Mouse (Mus musculus) retina, postnatal 7 days (tissue): Measurements from ENCODE around the gene Arfgef2.

Experiments
- DNase-seq: peaks from one replicate; pipeline ENCODE4 v3.0.0-alpha.2; 2012; ENCODE audit warnings: low read depth, low spot score

Arfgef2 gene

DNA sequence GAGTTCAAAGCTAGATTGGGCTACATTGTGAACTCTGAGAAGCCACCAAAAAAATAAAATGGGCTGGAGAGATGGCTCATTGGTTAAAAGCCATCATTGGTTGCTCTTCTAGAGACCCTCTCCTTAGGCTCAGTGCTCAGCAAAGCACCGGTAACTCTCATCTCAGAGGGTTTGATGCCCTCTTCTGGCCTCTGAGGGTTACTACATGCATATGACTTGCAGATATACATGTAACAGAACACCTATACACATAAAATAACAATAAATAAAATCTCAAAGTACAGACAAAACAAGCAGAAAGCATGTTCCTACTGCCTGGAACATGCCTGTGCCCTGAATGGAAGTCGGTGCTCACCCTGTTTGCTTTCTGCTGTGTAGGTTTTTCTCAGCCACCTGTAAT lies 51.7 kb downstream of the Arfgef2 start:
- DNase-seq: peak; percentile 2

DNA sequence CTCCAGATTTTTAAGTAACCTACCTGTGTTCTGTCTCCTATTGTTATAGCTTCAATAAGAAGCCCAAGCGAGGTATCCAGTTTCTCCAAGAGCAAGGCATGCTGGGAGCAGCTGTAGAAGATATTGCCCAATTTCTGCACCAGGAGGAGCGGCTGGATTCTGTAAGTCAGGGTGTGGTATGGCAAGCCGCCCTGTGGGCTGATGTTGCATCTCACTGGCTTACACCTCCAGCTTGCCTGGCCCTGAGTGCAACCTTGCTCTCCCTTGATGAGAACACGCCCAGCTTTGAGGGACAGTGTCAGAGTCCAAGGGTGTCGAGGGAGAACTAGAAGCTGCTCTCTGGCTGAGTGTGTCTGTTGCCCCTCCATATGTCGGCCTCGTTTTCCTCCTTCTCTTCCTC lies 53.8 kb downstream of the Arfgef2 start:
- DNase-seq: no peak

DNA sequence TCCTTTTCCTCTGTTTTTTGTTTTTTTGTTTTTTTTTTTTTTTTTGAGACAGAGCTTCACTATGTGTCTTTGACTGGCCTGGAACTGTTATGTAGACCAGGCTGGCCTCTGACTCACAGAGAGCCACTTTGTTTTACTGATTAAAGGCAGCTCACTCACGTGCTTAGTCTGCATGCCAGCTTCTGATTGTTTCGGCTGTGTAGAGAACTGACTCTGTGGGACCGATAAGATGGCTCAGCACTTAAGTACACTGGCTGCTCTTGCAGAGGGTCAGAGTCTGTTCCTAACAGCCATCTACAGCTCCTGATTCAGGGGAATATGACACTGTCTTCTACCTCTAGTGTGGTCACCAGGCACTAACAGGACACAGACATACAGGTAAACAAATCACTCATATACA lies 57.1 kb downstream of the Arfgef2 start:
- DNase-seq: no peak

DNA sequence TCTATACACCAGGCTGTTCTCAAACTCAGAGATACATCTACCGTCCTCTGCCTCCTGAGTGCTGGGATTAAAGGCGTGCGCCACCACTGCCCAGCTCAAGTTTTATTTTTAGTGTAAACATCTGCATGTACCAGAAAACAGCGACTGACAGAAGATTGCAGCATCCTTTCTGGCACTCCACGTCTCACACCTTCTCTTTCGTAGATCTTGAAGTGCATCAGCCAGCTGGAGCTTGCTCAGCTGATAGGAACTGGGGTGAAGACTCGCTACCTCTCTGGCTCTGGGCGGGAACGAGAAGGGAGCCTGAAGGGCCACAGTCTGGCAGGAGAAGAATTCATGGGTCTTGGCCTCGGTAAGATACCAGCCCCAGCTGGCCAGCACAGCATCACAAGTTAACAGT lies 60.1 kb downstream of the Arfgef2 start:
- DNase-seq: no peak

DNA sequence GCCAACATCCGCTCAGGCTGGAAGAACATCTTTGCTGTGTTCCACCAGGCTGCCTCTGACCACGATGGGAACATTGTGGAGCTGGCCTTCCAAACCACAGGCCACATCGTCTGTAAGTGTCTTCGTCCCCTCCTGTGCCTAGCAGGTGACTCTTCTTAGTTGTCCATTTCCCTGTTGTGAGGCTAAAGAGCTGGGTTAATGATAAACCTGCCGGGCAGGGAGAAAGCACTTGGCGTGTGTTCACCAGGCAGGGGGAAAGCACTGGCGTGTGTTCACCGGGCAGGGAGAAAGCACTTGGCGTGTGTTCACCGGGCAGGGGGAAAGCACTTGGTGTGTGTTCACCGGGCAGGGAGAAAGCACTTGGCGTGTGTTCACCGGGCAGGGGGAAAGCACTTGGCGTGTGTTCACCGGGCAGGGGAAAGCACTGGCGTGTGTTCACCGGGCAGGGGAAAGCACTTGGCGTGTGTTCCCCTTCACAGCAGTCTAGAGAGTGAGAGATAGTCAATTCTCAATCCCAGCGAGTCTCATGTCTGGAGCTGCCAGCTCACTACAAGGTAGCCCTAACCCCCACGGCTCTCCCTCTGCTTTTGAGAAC lies 65.0 kb downstream of the Arfgef2 start:
- no peak for DNase-seq

DNA sequence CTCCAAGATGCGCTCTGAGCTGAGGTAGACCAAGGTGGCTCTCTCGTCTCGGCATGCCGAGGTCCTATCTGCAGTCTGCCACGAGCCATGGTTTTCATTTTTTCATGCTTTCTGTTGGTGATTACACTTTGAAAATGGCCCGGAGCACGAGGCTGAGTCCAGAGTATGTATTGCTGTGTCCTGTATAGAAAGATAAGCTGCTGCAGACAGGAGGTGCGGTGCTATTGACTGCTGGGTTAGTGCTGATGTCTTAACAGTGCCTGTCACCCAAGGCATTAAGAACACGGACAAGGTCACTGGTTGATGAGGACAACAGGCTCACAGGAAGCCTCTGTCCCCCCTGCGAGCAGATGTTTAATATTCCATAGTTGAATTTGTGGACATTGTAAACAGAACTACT lies 65.5 kb downstream of the Arfgef2 start:
- DNase-seq: no peak

DNA sequence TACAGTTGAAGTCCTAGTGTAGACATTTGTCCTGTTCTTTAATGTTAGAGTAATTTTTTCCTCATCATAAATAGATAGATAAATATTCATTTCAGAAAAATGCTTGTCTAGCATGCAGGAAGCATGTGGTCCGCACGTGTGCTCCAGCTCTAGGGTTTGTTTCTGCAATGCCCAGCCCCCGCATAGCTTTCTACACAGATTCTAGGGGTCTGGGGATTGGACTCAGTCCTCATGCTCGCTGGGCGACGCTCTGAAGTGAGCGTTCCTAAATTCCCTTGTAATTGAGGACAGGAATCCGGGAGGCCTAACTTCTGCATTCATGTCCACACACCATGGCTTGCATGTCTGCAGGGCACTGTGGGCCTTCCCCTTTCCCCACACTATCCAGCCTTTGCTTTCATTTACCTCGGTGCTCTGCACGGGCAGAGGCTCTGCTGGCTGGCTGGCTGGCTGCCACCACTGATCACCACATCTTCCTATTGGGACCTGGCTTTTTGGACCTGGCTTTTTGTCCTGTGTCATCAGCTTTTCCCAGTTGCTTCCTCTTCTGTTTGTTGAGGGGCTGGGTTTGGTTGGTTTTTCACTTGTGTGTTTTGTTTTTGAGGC lies 69.4 kb downstream of the Arfgef2 start:
- no peak for DNase-seq

DNA sequence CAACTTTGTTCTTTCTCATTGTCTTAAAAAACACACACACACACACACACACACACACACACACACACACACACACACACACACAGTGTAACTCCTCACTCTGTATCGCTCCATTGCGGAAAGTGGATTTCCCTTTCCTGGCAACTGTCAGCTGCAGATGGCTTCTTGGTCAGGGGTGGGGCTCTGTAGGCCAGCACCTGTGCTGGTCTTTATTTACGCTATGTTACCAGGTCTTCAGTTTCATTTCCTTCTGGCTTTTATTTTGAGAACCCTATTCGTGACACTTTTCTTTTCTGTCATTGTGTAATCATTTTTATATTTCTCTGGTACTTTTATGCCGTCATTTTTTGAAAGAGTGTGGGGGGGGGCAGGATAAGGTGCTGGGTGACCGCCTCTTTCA lies 70.2 kb downstream of the Arfgef2 start:
- DNase-seq: no peak

DNA sequence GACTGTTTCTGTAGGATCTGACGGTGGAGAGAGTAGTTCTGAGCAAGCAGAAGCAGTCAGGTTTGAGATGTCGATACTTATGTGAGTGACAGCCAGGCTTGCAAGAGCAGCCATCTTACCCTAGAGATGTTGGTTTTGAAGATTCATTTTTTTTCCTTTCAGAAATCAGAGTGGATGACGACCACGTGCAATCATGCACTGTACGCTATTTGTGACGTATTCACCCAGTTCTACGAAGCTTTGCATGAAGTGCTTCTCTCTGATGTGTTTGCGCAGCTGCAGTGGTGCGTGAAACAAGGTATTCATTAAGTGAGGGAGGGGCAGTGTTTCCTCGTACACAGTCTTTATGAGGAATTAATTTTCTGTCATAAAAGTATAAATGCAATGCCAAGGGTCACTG lies 70.9 kb downstream of the Arfgef2 start:
- no peak for DNase-seq

DNA sequence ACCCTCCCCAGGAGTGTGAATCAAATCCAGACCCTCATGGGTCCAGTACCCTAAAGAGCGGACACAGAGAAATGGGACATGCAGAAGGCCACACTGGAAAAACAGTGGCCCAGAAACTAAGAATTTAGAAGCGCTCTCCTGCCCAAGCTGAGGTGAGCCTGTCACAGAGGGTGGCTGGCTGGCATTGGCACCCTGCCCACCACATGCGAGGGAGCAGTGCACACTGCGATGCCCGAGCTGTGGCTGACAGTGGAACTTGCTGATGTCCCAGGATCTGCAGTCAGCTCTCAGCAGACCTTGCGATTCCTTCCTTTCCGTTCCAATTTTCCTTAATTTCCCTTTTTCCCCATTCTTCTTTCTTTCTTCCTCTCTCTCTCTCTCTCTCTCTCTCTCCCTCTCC lies 79.7 kb downstream of the Arfgef2 start:
- no peak for DNase-seq

DNA sequence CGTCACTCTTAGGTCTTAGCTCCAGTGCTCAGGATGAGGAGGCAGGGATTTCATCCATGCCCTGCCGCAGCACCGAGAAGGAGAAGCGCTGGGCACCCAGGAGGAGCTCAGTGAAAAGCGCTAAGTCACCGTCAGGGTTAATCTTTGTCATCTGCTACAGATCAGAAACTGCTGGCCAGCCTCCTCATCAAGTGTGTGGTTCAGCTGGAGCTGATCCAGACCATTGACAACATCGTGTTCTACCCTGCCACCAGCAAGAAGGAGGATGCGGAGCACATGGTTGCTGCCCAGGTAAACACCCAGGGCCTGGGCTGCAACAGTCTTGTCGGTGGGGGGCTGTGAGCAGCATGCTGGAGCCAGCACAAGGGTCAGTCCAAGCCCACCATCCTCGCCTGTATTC lies 80.2 kb downstream of the Arfgef2 start:
- DNase-seq: no peak

DNA sequence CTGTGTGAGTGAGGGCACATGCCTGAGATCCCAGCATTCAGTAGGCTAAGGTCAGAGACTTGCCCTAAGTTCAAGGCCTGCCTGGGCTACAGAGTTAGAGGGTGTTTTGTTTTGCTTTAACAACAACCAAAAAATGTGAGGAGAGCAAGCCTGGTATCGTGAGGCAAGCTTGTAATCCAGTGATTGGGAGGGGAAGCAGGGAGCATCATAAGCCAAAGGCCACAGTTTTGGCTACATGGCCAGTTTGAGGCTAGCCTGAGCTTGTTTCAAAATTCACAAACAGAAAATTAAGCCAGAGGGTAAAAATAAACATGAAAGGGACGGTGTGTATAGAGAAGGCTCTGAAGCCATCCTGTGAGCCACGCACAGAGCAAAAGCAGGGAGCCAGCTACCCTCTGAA lies 80.8 kb downstream of the Arfgef2 start:
- no peak for DNase-seq

DNA sequence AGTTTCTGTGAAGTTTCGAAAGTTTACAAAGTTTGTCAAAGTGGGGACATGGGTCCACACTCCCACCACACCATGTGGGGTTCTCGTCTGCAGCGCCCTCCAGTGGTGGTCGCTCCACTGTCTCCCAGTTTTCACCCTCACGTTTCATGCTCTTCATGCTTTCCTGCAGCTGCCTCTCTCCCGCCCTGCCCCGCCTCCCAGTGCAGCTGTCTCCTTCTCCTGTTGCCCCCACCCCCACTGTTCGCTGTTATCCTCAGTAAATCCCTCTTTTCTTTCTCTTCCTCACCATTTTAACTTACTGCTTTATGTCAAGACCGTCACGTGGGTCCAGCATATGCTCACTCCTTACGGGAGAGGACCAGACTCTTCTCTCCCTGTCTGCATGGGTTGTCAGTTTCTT lies 82.4 kb downstream of the Arfgef2 start:
- DNase-seq: no peak

DNA sequence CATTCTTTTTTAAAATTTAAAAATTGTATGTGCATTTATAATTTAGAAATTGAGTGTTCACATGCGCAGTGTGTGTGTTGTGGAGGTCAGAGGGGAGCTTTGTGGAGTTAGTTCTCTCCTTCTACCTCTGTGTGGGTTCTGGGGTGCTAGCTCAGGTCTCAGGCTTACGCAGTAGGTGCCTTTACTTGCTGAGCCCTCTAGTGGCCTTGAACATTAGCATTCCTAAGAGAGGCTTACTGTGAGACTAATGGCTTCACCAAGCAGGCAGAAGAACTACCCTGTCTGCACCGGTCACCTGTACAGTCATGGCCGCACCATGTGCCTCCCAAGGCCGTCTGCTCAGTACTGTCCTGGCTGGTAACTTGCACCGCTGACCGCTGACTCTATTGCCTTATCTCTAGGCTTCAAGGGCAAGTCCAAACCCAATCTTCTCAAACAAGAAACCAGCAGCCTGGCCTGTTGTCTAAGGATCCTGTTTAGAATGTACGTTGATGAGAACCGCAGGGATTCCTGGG lies 86.0 kb downstream of the Arfgef2 start:
- DNase-seq: no peak

DNA sequence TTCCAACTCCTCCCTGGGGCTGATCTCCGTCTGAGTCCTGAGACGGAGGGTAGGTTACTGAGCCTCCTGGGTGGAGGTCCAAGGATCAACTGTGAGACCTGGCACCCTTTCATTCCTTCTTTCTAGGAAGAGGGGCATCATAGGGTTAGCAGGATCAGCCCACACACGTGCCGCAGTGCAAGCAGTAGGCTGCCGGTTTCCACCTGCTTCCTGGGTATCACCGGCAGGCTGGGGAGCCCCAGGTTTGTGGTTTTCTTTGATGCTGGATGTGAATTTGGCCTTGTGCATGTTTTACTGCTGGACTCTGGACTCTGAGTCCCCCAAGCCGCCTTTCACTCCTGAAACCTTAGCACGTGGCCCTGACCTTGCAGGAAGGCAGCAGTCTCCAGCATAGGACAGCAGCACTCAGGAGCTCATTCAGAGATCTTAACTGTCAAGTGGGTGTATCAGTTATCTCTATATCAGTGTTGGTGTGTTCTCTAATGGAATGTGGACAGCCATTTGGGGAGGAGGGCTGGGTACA lies 86.8 kb downstream of the Arfgef2 start:
- no peak for DNase-seq

DNA sequence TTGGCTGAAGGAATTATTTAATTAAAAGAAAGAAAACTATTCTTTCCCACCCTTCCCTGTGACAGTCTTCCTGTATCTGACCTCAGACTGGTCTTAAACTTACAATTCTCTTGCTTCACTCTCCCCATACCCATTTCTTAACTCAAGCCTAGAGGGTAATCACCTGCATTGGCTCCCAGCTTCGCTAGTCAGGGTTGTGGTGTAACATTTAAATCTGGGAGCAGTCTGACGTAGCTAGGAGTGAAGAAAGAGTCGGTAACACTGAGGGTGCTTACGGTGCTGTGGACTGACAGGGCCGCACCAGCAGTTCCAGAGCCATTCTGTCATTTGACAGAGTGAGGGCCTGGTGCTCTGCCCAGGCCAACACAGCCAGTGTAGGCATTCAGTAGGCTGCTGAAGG lies 87.6 kb downstream of the Arfgef2 start:
- no peak for DNase-seq

DNA sequence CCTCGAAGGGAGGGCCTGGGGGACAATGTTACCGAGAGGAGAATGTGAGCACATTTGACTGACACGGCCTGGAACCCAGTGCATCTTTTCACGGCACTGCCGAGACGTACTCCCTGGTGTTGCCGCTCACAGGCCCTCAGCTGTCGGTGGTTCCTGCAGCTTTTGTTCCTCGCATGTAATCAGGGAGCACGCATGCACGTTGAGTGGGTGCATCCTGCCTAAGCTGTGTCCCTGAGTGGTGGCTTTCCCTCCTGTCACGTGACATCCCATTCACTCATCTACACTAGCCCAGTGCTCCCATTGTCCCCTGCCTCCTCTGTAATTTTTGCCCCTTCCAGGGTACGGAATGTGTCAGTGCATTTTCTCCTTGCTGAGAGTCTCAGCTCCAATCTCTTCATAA lies 91.0 kb downstream of the Arfgef2 start:
- no peak for DNase-seq

DNA sequence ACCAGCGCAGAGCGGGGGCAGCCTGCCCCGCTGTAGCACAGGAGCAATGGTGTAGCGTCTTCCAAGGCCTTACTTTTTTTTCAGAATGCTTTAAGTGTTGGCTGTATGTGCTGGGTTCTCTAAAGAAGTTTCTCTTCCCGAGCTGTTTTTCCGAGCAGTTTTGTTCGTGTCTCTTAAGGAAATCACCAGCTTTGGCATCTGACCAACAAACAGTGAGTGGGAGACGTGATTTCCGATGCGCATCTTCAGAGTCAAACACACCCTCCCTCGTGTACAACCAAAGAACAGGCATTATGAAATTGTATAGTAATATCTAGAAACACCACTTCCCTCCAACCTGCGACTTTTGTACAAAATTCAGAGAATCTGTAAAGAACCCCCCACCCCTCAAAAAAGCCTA lies 91.6 kb downstream of the Arfgef2 start:
- DNase-seq: no peak

DNA sequence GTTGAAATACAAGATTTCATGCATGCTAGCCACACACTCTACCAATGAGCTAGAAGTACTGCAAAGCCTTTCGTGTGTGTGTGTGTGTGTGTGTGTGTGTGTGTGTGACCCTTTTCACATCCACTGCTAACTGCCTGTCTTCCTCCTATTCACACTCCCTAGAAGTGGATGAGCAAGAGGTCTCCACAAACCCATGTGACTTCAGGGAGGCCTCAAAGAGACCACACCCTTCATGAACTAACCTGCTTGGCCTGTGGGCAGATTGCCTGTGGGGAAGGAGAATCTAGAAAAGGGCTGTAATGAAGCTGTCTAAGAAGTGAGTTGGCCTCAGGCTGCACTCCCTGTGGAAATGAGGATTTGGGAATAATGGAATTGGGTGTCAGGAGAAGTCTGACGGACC lies 93.8 kb downstream of the Arfgef2 start:
- no peak for DNase-seq

DNA sequence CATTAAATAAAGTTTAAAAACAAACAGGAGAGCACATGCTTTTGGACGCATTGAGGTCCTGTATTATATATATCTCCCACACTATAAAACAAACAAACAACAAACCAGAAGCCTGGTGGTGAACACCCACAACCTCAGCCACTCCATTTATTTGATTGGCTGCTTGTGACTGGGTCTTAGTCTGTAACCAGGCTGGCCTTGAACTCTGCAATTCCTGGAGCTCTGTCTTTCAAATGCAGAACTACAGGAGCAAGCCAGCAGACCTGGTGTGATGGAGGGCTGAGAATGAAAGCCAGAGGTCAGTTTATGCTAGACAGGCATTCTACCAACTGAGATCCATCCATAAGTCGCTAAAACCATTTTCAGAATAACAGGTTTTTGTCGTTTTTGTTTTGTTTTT lies 94.4 kb downstream of the Arfgef2 start:
- no peak for DNase-seq

DNA sequence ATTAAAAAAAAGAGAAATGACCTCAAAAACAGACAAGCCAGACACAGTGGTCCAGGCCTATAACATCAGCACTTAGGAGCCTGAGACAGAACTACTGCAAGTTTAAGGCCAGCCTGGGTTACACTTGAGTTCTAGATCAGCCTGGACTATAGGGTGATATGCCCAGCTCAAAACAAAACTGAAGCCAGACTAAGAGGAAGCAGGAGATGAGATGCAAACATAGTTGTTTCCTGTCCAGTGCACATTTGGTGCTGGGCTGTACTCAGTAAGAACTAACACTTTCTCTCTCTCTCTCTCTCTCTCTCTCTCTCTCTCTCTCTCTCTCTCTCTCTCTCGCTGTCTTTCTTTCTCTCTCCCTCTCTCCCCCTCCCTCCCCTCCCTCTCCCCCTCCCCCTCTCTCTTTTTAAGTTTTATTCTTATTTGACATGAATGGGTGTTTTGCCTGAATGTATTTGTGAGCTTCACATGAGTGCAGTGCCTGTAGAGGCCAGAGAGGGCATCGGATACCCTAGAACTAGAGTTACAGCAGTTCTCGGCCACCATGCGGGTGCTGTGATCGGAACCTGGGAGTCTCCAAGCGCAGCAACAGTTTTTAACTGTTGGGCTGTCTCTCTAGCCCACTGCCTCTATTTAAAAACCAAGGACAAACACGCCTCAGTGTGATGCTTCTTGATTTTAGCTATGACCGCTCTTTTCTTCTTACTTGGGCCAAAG lies 95.6 kb downstream of the Arfgef2 start:
- no peak for DNase-seq

DNA sequence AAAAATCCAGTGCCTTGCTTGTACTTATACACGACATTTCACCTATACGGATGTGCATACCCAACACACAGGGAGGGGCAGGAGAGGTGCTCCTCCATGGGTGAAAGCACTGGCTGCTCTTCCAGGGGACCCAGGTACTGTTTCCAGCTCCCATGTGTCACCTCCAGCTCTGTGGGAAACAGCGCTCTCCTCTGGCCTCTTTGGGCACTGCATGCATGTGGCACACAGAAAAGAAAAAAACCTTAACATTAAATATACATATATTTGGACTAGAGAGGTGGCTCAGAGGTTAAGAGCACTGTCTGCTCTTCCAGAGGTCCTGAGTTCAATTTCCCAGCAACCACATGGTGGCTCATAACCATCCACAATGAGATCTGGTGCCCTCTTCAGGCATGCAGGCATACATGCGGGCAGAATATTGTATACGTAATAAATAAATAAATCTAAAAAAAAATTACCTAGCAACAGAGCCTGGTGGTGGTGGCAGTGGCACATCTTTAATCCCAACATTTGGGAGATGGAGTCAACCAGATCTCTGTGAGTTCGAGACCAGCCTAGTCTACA lies 98.4 kb downstream of the Arfgef2 start:
- no peak for DNase-seq
